Comparison of ENCODE assay signal across 8 mouse cellular contexts in genomic region chr7:24481474-24482207, GRCm38 (mm10). TPM values are rescaled to one million over a fixed set of nuclear protein-coding genes. Genes with fewer than 3 reads are reported as not detected.
DNase-seq lines count a peak whose midpoint lies in the region; ATAC-seq and TF ChIP-seq lines count a peak whose summit lies in the region.

Cadm4 (plus strand) TSS chr7:24482023.

- no peaks in the 10 kb centered on the region for H3K9me3 ChIP-seq in intestine, embryonic 15.5 days
- no peaks in the 10 kb centered on the region for H3K9me3 ChIP-seq in midbrain, embryonic 10.5 days (replicated peaks)

- ATAC-seq in intestine, embryonic 15.5 days, result peak; percentile 88
- no peak for ATAC-seq in monocyte, adult 5-6 weeks (replicated peaks; ENCODE audit: insufficient number of reproducible peaks, low FRiP score, low TSS enrichment, poor library complexity, severe bottlenecking)

- no peak within 1 kb of the TSS for H3K27ac ChIP-seq in intestine, embryonic 15.5 days
- peak within 1 kb of the TSS; percentile 93 for H3K27ac ChIP-seq in midbrain, embryonic 10.5 days (replicated peaks)
- H3K27ac ChIP-seq in small intestine, adult 2 months (ENCODE audit: insufficient read depth, low read depth, low read length), result no peak within 1 kb of the TSS

- peak within 1 kb of the TSS; percentile 55 for H3K9ac ChIP-seq in intestine, embryonic 15.5 days

- under 1% methylated on average over 73 of the region's 83 CpGs for WGBS in intestine, embryonic 15.5 days
- under 1% methylated on average over 81 of the region's 83 CpGs for WGBS in midbrain, embryonic 10.5 days
- 2% methylated on average over 56 of the region's 83 CpGs for WGBS in small intestine, adult 2 months

- no peak for TF ChIP-seq CTCF in small intestine, adult 2 months (IDR thresholded peaks at IDR 0.05; ENCODE audit: extremely low read depth, insufficient read length, insufficient replicate concordance, low read depth, low read length)

- H3K4me3 ChIP-seq in intestine, embryonic 15.5 days (replicated peaks), result peak within 1 kb of the TSS; percentile 61
- peak within 1 kb of the TSS; percentile 87 for H3K4me3 ChIP-seq in midbrain, embryonic 10.5 days
- peak within 1 kb of the TSS; percentile 68 for H3K4me3 ChIP-seq in small intestine, adult 2 months (ENCODE audit: low read depth, low read length)

- H3K27me3 ChIP-seq in intestine, embryonic 15.5 days (replicated peaks), result peaks cover 21% of the 10 kb centered on the region; the same call in 1 of the 2 replicates
- H3K27me3 ChIP-seq in midbrain, embryonic 10.5 days (ENCODE audit: low read depth, poor library complexity, severe bottlenecking), result peaks cover 59% of the 10 kb centered on the region
- H3K27me3 ChIP-seq in small intestine, adult 2 months (ENCODE audit: control insufficient read depth, insufficient read depth, low read length), result peaks cover 21% of the 10 kb centered on the region

- no peaks in the 10 kb centered on the region for H3K36me3 ChIP-seq in intestine, embryonic 15.5 days
- no peaks in the 10 kb centered on the region for H3K36me3 ChIP-seq in midbrain, embryonic 10.5 days
- H3K36me3 ChIP-seq in small intestine, adult 2 months (ENCODE audit: control insufficient read depth, insufficient read depth, low read length), result no peaks in the 10 kb centered on the region

- DNase-seq in adrenal gland, adult 2 months, result peak; percentile 88
- peak; percentile 91 for DNase-seq in embryo, embryonic 11 days
- DNase-seq in gastrocnemius, postnatal 36 days, result peak; percentile 66 to 78
- peak; percentile 90 to 94 for DNase-seq in left cerebral cortex, postnatal 36 days (ENCODE audit: low spot score in 2 of 2)
- DNase-seq in midbrain, embryonic 10.5 days (ENCODE audit: low spot score), result peak; percentile 92

- intact Hi-C loops in gastrocnemius, postnatal 36 days (cut with DNase I), result no loop called here
- intact Hi-C loops in left cerebral cortex, postnatal 36 days (cut with DNase I), result loop anchor here (1.0 to 2.0 kb wide), 2 partner anchors 26 to 37 kb away; partner anchors contain the start of gene Zfp428

- H3K4me1 ChIP-seq in intestine, embryonic 15.5 days (replicated peaks), result peaks cover 16% of the 10 kb centered on the region
- H3K4me1 ChIP-seq in midbrain, embryonic 10.5 days, result peaks cover 51% of the 10 kb centered on the region
- H3K4me1 ChIP-seq in small intestine, adult 2 months (ENCODE audit: control insufficient read depth, insufficient read depth, insufficient read length, low read length), result peaks cover 4% of the 10 kb centered on the region

- no peak for TF ChIP-seq POLR2A in small intestine, adult 2 months (IDR thresholded peaks at IDR 0.05; ENCODE audit: low read depth, low read length)

- H3K4me2 ChIP-seq in intestine, embryonic 15.5 days (replicated peaks), result peak within 1 kb of the TSS; percentile 97

RNA-seq across cellular contexts. Expression of gene Cadm4, which starts in this region (rescaled TPM):
- 1 to 10 TPM; 1.7 to 4.7 TPM for total RNA-seq in adrenal gland, adult 2 months (2021)
- polyA plus RNA-seq in adrenal gland, adult 2 months (2012; rRNA removed), result 6.6 and 7.5 TPM in 2 replicates
- 1 to 10 TPM; 2.7 to 4.6 TPM for total RNA-seq in gastrocnemius, postnatal 36 days (2021)
- polyA plus RNA-seq in intestine, embryonic 15.5 days (2015; fragmentation: Nextera tagmentation; extraction: Ambion mirVana), result 2.8 and 3.3 TPM in 2 replicates
- total RNA-seq in left cerebral cortex, postnatal 36 days (2021), result 100 to 1,000 TPM; 235 to 307 TPM
- polyA plus RNA-seq in midbrain, embryonic 10.5 days (2016; fragmentation: Nextera tagmentation; extraction: Ambion mirVana), result 10.0 and 18.3 TPM in 2 replicates
- polyA plus RNA-seq in small intestine, adult 2 months (2012; rRNA removed), result 2.9 and 4.7 TPM in 2 replicates
- not detected in 3 replicates for total RNA-seq in monocyte, adult 5-6 weeks (2017)

Comparison
In these comparisons a context has a peak if more than half of its experiments do, and no peak if none do; other contexts are left out.
1. RNA of gene Cadm4 (total RNA-seq): 235 to 307 TPM in left cerebral cortex, postnatal 36 days; 1.7 to 4.7 TPM in adrenal gland, adult 2 months, 2.7 to 4.6 TPM in gastrocnemius, postnatal 36 days and not detected in monocyte, adult 5-6 weeks; every median in the first group is over 10 times any median in the second.
2. Peak in every context shown above with its lines, with median percentiles within 50 percentile points of each other: DNase-seq and H3K4me3 ChIP-seq.